Mouse (Mus musculus) embryonic facial prominence, embryonic 13.5 days (tissue): ENCODE data around the gene Racgap1. TPM values are rescaled to one million over a fixed set of nuclear protein-coding genes. Genes with fewer than 3 reads are reported as not detected.
A peak's percentile ranks its signal among the peaks of the same experiment; 100 is the strongest.

Source experiments
- ATAC-seq: fragments of 200-750 bp; cut with Nextera tagmentation; 2 replicates; pipeline ENCODE4 v1.8.0; 2017; ENCODE audit warnings: low read depth; ENCODE audit not compliant: insufficient number of reproducible peaks, insufficient read depth, low FRiP score, low TSS enrichment
- H3K27ac ChIP-seq: fragments of 300-500 bp; sonication (generic); 2 replicates; pipeline ENCODE4 v1.5.1; 2015; ENCODE audit warnings: moderate library complexity, mild to moderate bottlenecking, inconsistent platforms
- H3K27me3 ChIP-seq: fragments of 300-500 bp; sonication (generic); 2 replicates; pipeline ENCODE4 v1.6.1; 2015; ENCODE audit warnings: mild to moderate bottlenecking, inconsistent platforms
- H3K36me3 ChIP-seq: fragments of 300-500 bp; sonication (generic); 2 replicates; pipeline ENCODE4 v1.6.1; 2015; ENCODE audit warnings: mild to moderate bottlenecking, inconsistent platforms
- H3K4me1 ChIP-seq: fragments of 300-500 bp; sonication (generic); 2 replicates; pipeline ENCODE4 v1.6.1; 2015; ENCODE audit warnings: inconsistent platforms
- H3K4me2 ChIP-seq: fragments of 300-500 bp; sonication (generic); 2 replicates; pipeline ENCODE4 v1.6.1; 2015; ENCODE audit warnings: moderate library complexity, mild to moderate bottlenecking, inconsistent platforms
- H3K4me3 ChIP-seq: fragments of 300-500 bp; sonication (generic); 2 replicates; pipeline ENCODE4 v1.5.1; 2015; ENCODE audit warnings: mild to moderate bottlenecking, inconsistent platforms
- H3K9ac ChIP-seq: fragments of 300-500 bp; sonication (generic); 2 replicates; pipeline ENCODE4 v1.6.1; 2015; ENCODE audit warnings: mild to moderate bottlenecking, inconsistent platforms
- H3K9me3 ChIP-seq: fragments of 300-500 bp; sonication (generic); 2 replicates; pipeline ENCODE4 v1.6.1; 2016; ENCODE audit warnings: inconsistent platforms
- WGBS: fragments of 180-500 bp; shearing (Covaris S2); methylation state at CpG from one replicate; pipeline ENCODE4 v1.1.7; 2015; ENCODE audit warnings: mixed read lengths; 5-methylcytosine and 5-hydroxymethylcytosine counted together
- polyA plus RNA-seq: library from polyadenylated mRNA; unstranded; fragments of >200 nt; fragmentation: Nextera tagmentation; extraction: Ambion mirVana; gene quantifications from 2 replicates; pipeline ENCODE4 v1.2.1, GENCODE M21; 2015

The Racgap1 gene
- polyA plus RNA-seq, 1 experiment from 2014 or later, result 131 TPM

DNA sequence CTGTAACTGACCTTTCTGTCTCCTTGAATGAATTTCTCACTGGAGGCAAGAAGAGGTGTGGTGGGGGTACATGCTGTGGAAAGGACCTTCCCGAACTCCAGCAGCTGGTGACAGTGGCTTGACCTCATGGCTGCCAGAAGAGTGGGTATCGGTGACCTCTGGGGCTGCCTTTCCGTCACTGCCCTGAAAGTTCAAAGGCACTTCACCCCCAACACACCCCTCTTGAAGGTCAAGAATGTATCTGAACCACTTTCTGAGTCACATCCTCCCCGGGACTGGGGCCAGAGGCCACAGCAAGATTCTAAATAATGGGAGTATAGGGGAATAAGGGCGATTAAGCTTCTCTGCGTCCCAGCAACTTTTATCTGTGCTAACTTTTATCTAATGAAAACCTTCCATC is 65.7 kb downstream of the Racgap1 start:
- Histone ChIP-seq H3K36me3 (no peaks in the 10 kb centered on the region), H3K27ac (no peak overlapping the region), H3K4me3 (no peak overlapping the region), H3K9ac (no peak overlapping the region), H3K9me3 (no peaks in the 10 kb centered on the region), H3K27me3 (peaks cover 100% of the 10 kb centered on the region), H3K4me2 (no peak overlapping the region), H3K4me1 (peaks cover 28% of the 10 kb centered on the region)
- no peak for ATAC-seq
- WGBS, result 66% methylated on average over 6 of the region's 6 CpGs

DNA sequence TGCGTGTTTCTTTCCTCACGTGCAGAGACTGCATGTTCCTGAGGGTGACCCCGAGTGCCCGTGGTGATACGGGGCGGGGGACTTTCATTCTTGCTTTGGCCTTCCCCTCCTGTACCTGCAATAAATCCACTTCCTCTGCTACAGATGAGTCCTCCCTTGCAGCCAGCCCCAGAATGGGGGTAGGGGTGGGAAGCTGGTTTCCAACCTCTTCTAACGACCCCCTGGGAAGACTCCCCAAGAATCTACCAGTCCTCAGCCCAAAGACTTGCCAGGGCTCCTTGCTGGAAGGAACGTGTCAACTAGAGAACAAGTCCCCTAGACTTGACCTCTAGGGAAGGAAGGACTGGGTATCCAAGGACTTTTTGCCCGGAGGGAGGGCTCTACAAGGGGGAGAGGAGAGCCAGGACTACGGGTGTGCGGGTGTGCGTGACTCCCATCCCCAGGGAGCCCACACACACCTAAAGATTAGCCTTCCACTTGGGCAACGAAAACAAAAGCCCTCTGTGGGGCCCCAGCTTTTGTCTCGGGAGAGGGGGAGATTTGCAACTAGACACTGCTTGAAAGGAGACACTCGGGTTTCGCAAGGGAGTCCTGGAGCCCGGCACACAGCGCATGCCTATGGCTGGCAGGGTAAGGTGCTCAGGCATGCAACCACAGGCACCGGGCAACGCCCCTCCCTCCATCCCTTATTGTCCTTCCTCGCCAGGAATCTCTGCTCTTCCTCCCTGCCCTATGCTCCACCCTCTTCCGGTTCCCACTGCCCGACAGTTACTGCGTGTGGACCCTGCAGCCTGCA is 66.9 kb downstream of the Racgap1 start:
- peaks cover 100% of the 10 kb centered on the region for H3K27me3 ChIP-seq
- H3K36me3 ChIP-seq, result no peaks in the 10 kb centered on the region
- ATAC-seq, result no peak
- H3K9me3 ChIP-seq, result no peaks in the 10 kb centered on the region
- H3K9ac ChIP-seq, result no peak overlapping the region; the same call in 1 of the 2 replicates
- no peak overlapping the region for H3K27ac ChIP-seq
- under 1% methylated on average over 24 of the region's 24 CpGs for WGBS
- H3K4me3 ChIP-seq, result peak overlapping the region; percentile 38
- peaks cover 22% of the 10 kb centered on the region for H3K4me1 ChIP-seq
- H3K4me2 ChIP-seq, result peak overlapping the region; percentile 61

DNA sequence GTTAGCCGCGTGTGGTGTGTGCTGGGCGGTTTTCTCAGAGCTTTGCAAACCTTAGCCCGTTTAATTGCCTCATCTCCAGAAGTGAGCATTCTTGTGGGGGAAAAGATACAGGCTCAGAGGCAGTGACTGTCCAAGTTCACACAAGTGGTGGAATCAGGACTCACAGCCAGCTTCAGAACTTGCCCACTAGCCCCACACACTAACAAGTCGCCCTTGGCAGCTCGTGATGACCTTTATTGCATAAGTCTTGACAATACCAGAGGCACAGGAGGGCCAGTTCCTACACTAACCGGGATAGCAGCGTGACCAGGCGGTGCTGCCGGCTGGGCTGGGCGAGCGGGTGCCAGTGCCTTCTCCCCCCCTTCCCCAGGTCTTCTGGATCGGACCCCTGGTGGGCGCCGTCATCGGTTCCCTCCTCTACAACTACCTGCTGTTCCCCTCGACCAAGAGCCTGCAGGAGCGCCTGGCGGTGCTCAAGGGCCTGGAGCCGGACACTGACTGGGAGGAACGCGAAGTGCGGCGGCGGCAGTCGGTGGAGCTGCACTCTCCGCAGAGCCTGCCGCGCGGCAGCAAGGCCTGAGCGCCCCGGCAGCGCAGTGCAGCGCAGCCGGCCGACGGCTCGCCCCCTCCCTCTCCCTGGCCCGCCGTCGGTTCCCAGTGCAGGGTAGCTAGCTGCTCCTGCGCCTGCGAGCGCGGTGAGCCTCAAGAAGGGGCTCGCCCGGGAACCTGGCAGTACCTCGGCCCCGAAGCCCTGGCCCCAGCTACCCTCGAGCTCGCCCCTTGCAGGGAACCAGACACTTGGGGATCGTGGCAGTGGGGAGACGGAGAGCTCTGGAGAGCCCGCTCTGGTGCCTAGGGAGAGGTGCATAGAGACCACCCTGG is 67.8 kb downstream of the Racgap1 start:
- Histone ChIP-seq H3K4me2 (peak overlapping the region; percentile 61), H3K9me3 (no peaks in the 10 kb centered on the region), H3K4me1 (peaks cover 22% of the 10 kb centered on the region), H3K4me3 (peak overlapping the region; percentile 38), H3K27me3 (peaks cover 97% of the 10 kb centered on the region), H3K36me3 (no peaks in the 10 kb centered on the region), H3K27ac (no peak overlapping the region), H3K9ac (peak overlapping the region; percentile 64)
- 3% methylated on average over 53 of the region's 54 CpGs for WGBS
- ATAC-seq, result no peak

DNA sequence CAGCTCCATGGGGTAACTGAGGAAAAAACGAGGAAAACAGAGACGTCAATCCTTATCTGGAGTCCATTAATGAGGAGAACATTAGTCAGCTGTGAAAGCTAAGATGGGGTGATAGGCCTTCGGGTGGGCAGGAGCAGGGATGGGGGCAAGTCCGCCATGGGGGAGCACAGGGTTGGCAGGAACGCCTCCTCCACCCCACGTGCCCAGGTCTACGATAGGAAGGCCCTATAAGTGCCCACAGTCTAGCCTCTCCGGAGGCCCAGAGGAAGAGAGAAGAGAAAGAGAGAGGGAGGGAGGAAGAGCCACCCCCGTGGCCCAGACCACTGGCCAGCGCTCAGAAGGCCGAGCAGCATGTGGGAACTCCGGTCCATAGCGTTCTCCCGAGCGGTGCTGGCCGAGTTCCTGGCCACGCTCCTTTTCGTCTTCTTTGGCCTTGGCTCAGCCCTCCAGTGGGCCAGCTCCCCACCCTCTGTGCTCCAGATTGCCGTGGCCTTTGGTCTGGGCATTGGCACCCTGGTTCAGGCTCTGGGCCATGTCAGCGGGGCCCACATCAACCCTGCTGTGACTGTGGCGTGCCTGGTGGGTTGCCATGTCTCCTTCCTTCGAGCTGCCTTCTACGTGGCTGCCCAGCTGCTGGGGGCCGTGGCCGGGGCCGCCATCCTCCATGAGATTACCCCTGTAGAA is 72.5 kb downstream of the Racgap1 start, which contains the start of gene Aqp2:
Gene Aqp2 (plus strand): TSS at position 254 of the 684 bp plus-strand sequence.
- peaks cover 11% of the 10 kb centered on the region for H3K4me1 ChIP-seq
- H3K27ac ChIP-seq, result no peak within 1 kb of the TSS
- peaks cover 78% of the 10 kb centered on the region for H3K27me3 ChIP-seq
- H3K4me2 ChIP-seq, result no peak within 1 kb of the TSS
- no peaks in the 10 kb centered on the region for H3K36me3 ChIP-seq
- no peak within 1 kb of the TSS for H3K9ac ChIP-seq
- no peak for ATAC-seq
- no peak within 1 kb of the TSS for H3K4me3 ChIP-seq
- no peaks in the 10 kb centered on the region for H3K9me3 ChIP-seq
- 81% methylated on average over 26 of the region's 26 CpGs for WGBS

Other genes with a start within 250 kb of the Racgap1 start
- 9.4 and 10.3 TPM in 2 replicates for gene Nckap5l, start 193.9 kb downstream of the Racgap1 start, polyA plus RNA-seq
- gene Bcdin3d, start 176.9 kb downstream of the Racgap1 start, polyA plus RNA-seq, result 16.3 and 17.3 TPM in 2 replicates
- gene Faim2, start 123.5 kb downstream of the Racgap1 start, polyA plus RNA-seq, result 0.14 and 0.50 TPM in 2 replicates
- not detected in 2 replicates for gene Aqp2, start 72.6 kb downstream of the Racgap1 start, polyA plus RNA-seq
- 0.24 and 1.2 TPM in 2 replicates for gene Aqp5, start 60.9 kb downstream of the Racgap1 start, polyA plus RNA-seq
- gene Aqp6, start 50.3 kb downstream of the Racgap1 start, polyA plus RNA-seq, result not detected in 2 replicates
- gene Asic1, start 18.7 kb upstream of the Racgap1 start, polyA plus RNA-seq, result 3.3 and 4.2 TPM in 2 replicates
- gene Smarcd1, start 50.5 kb upstream of the Racgap1 start, polyA plus RNA-seq, result 55.0 and 73.1 TPM in 2 replicates
- not detected in 2 replicates for gene Gm17349, start 53.8 kb upstream of the Racgap1 start, polyA plus RNA-seq
- gene Gpd1, start 65.9 kb upstream of the Racgap1 start, polyA plus RNA-seq, result 0.37 and 1.0 TPM in 2 replicates
- 144 and 179 TPM in 2 replicates for gene Cox14, start 74.0 kb upstream of the Racgap1 start, polyA plus RNA-seq
- gene Cers5, start 121.2 kb upstream of the Racgap1 start, polyA plus RNA-seq, result 70.8 and 71.5 TPM in 2 replicates
- gene Lima1, start 223.8 kb upstream of the Racgap1 start, polyA plus RNA-seq, result 98.4 and 105 TPM in 2 replicates